Mouse (Mus musculus): ENCODE measurements around the gene Kcnab3. TPM values are rescaled to one million over a fixed set of nuclear protein-coding genes. Genes with fewer than 3 reads are reported as not detected.

Kcnab3 gene
- polyA plus RNA-seq, 1 experiment from 2014 or later = 3.5 TPM

DNA sequence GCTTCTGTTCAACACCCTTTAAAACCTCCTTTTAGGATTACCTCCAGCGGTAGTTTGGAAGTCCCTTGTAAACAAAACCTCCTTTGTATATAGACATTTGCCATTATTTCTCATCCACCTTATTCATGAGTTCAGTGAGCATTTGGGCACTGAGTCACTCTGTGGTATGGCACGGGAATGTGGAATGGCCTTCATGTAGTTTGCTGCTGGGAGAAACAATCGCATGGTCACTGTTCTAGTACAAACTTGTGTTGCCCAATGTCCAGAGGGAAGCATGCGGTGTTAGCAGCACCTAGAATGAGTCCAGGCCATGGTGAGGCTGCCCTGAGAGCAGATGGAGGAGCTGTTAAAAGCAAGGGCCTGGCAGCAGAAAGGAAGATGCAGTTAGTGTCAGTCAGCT is 8.7 kb downstream of the Kcnab3 start:
- no peak overlapping the region for H3K9ac ChIP-seq (ENCODE audit: low read length)
- H3K4me1 ChIP-seq (replicated peaks; ENCODE audit: control insufficient read depth, insufficient read depth, low read length) = peaks cover 11% of the 10 kb centered on the region; the same call in 1 of the 2 replicates
- ATAC-seq (replicated peaks; ENCODE audit: low FRiP score) (no peak), DNase-seq (ENCODE audit: low spot score) (no peak)
- no peaks in the 10 kb centered on the region for H3K36me3 ChIP-seq (ENCODE audit: control insufficient read depth, insufficient read depth, low read length)
- peaks cover 3% of the 10 kb centered on the region; the same call in 1 of the 2 replicates for H3K27me3 ChIP-seq (ENCODE audit: control insufficient read depth, insufficient read depth, low read length)
- H3K4me3 ChIP-seq (ENCODE audit: low read depth, low read length) = no peak overlapping the region
- no peak overlapping the region for H3K4me2 ChIP-seq (ENCODE audit: low read depth, low read length, severe bottlenecking)
- WGBS = 74% methylated on average over 4 of the region's 4 CpGs
- no peak overlapping the region for H3K27ac ChIP-seq (ENCODE audit: low read depth, low read length)
- no peaks in the 10 kb centered on the region for H3K9me3 ChIP-seq (ENCODE audit: control insufficient read depth, low read length)

DNA sequence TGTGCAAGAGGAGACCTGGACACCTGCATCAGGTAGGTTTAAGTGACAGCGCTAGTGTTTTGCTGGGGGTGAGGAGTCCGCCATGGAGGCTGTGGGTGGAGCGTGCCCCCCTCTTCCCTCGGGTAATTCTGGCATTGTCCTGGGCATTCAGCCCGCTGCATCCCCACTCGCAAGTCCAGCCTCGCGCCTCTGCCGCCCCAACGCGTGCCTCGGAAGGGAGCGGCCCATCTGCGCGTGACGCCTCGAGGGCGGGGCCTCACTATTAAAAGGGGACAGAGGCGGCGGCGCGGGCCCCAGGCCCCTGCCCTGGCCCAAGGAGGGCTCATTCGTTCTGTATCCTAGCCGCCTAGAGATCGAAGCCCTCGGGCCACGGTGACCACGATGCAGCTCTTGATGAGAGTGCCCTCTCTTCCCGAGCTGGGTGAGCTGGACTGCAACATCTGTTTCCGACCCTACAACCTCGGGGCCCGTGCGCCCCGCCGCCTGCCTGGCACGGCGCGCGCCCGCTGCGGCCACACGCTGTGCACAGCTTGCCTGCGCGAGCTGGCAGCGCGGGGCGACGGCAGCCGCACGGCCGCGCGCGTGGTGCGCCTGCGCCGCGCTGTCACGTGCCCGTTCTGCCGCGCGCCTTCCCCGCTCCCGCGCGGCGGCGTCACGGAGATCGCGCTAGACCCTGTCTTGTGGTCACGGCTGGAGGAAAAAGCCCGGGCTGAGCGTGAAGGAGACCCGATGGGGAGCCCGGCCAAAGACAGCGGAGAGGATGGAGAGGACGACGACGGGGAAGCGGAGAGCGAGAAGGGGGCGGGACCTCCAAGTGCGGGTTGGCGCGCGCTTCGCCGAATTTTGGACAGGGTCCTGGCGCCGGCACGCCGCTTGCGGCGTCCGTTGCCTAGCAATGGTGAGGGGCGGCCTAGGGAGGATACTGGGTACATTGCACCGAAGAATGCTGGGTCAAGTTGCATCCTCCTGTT is 14.4 kb downstream of the Kcnab3 start, which contains the start of gene Rnf227:
TSS of gene Rnf227 (plus strand) at position 301 of the 971 bp plus-strand sequence.
- WGBS = 1% methylated on average over 92 of the region's 99 CpGs
- DNase-seq (ENCODE audit: low spot score) (peak; percentile 89), ATAC-seq (replicated peaks; ENCODE audit: low FRiP score) (peak; percentile 87)
- peak within 1 kb of the TSS; percentile 73 for H3K9ac ChIP-seq (ENCODE audit: low read length)
- no peaks in the 10 kb centered on the region; the same call in 1 of the 2 replicates for H3K4me1 ChIP-seq (replicated peaks; ENCODE audit: control insufficient read depth, insufficient read depth, low read length)
- H3K4me3 ChIP-seq (ENCODE audit: low read depth, low read length) = peak within 1 kb of the TSS; percentile 48
- H3K27ac ChIP-seq (ENCODE audit: low read depth, low read length) = peak within 1 kb of the TSS; percentile 50; the same call in 1 of the 2 replicates
- H3K9me3 ChIP-seq (ENCODE audit: control insufficient read depth, low read length) = no peaks in the 10 kb centered on the region
- H3K27me3 ChIP-seq (ENCODE audit: control insufficient read depth, insufficient read depth, low read length) = peaks cover 6% of the 10 kb centered on the region
- peaks cover 4% of the 10 kb centered on the region; the same call in 1 of the 2 replicates for H3K36me3 ChIP-seq (ENCODE audit: control insufficient read depth, insufficient read depth, low read length)
- peak within 1 kb of the TSS; percentile 86 for H3K4me2 ChIP-seq (ENCODE audit: low read depth, low read length, severe bottlenecking)

DNA sequence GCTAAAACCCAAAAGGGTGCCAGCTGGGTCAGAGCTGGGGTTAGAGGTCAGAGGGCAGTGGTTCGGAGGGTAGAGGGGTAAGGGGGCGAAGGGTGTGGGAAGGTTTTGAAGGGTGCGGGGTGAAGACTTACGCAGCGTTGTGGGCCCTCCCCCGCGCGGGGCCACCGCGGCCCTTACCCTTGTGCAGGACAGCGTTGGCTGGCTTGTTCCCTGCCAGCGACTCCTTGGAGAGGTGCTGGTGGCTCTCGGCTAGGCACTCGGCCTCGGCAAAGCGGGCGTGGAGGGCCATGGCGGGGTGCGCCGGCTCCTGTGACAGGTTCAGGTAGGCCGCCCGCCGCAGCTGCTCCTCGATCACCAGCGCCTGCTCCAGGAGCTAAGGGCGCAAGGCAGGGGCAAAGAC is 20.4 kb downstream of the Kcnab3 start:
- no peak overlapping the region for H3K9ac ChIP-seq (ENCODE audit: low read length)
- no peaks in the 10 kb centered on the region for H3K4me1 ChIP-seq (replicated peaks; ENCODE audit: control insufficient read depth, insufficient read depth, low read length)
- H3K36me3 ChIP-seq (ENCODE audit: control insufficient read depth, insufficient read depth, low read length) = peaks cover 13% of the 10 kb centered on the region; the same call in 1 of the 2 replicates
- H3K4me2 ChIP-seq (ENCODE audit: low read depth, low read length, severe bottlenecking) = no peak overlapping the region
- DNase-seq (ENCODE audit: low spot score) (no peak), ATAC-seq (replicated peaks; ENCODE audit: low FRiP score) (no peak)
- 91% methylated on average over 24 of the region's 26 CpGs for WGBS
- no peaks in the 10 kb centered on the region for H3K27me3 ChIP-seq (ENCODE audit: control insufficient read depth, insufficient read depth, low read length)
- H3K4me3 ChIP-seq (ENCODE audit: low read depth, low read length) = no peak overlapping the region
- H3K27ac ChIP-seq (ENCODE audit: low read depth, low read length) = no peak overlapping the region
- no peaks in the 10 kb centered on the region for H3K9me3 ChIP-seq (ENCODE audit: control insufficient read depth, low read length)

DNA sequence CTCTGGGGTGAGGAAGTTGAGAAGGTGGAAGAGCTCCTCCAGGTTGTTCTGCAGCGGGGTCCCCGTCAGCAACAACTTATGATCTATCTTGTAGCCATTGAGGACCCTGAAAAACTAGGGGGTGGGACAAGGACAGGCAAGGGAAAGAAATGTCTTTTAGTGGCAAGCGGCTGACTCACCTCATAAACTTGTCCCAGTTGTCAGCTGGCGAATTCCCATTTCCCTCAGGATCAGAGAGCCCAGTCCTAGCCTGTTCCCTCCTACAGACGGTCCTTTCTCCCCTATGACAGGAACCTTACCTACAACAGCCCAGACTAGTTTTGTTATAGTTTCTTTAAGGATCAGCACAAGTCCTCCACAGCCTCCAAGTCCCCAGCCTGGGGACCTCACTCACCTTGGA is 30.5 kb downstream of the Kcnab3 start:
- no peak overlapping the region for H3K9ac ChIP-seq (ENCODE audit: low read length)
- no peak for ATAC-seq (replicated peaks; ENCODE audit: low FRiP score)
- peaks cover 30% of the 10 kb centered on the region for H3K36me3 ChIP-seq (ENCODE audit: control insufficient read depth, insufficient read depth, low read length)
- no peak overlapping the region for H3K27ac ChIP-seq (ENCODE audit: low read depth, low read length)
- WGBS = 95% methylated on average over 5 of the region's 5 CpGs
- H3K4me3 ChIP-seq (ENCODE audit: low read depth, low read length) = no peak overlapping the region
- no peaks in the 10 kb centered on the region for H3K4me1 ChIP-seq (replicated peaks; ENCODE audit: control insufficient read depth, insufficient read depth, low read length)
- H3K9me3 ChIP-seq (ENCODE audit: control insufficient read depth, low read length) = no peaks in the 10 kb centered on the region
- no peak overlapping the region for H3K4me2 ChIP-seq (ENCODE audit: low read depth, low read length, severe bottlenecking)
- no peaks in the 10 kb centered on the region for H3K27me3 ChIP-seq (ENCODE audit: control insufficient read depth, insufficient read depth, low read length)
- DNase-seq (ENCODE audit: low spot score) = no peak

DNA sequence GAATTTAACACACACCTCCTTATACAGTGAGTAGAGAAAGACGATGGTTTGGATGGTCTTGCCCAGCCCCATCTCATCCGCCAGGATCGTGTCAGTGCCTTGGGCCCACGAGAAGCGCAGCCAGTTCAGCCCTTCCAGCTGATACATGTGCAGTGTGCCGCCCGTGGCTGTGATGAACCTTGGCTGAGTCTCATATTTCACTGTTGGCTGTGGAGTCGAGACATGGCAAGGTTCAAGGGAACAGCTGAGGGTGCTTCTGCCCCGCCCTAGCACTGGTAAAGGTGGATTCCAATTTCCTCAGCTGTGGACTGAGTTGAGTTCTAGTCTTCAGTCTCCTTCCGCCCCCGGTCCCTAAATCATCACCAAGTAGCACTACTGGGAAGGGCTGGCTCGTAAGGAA is 31.6 kb downstream of the Kcnab3 start:
- Histone ChIP-seq H3K4me1 (replicated peaks; ENCODE audit: control insufficient read depth, insufficient read depth, low read length) (no peaks in the 10 kb centered on the region), H3K27ac (ENCODE audit: low read depth, low read length) (no peak overlapping the region), H3K9me3 (ENCODE audit: control insufficient read depth, low read length) (no peaks in the 10 kb centered on the region), H3K36me3 (ENCODE audit: control insufficient read depth, insufficient read depth, low read length) (peaks cover 32% of the 10 kb centered on the region), H3K27me3 (ENCODE audit: control insufficient read depth, insufficient read depth, low read length) (no peaks in the 10 kb centered on the region), H3K4me3 (ENCODE audit: low read depth, low read length) (no peak overlapping the region), H3K4me2 (ENCODE audit: low read depth, low read length, severe bottlenecking) (no peak overlapping the region), H3K9ac (ENCODE audit: low read length) (no peak overlapping the region)
- no peak for DNase-seq (ENCODE audit: low spot score)
- no peak for ATAC-seq (replicated peaks; ENCODE audit: low FRiP score)
- 91% methylated on average over 12 of the region's 12 CpGs for WGBS

DNA sequence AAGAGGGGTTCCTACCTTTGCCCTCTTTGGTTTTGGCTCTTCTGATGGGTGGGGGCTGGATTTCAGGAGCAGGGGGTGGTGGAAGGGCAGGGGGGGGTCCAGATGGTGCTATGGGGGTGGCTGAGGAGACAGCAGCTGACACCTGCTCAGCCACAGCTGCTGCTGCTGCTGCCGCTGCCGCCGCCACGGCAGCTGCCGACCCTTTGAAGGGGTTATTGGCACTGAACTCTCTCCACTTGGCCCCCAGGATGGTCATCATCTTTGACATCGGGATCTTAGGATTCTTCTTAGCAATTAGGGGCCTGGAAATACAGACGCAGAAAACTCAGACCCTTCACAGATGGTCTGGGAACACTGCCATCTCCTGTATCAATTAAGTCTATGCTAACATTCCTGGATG is 36.0 kb downstream of the Kcnab3 start:
- DNase-seq (ENCODE audit: low spot score) (no peak), ATAC-seq (replicated peaks; ENCODE audit: low FRiP score) (no peak)
- peaks cover 35% of the 10 kb centered on the region for H3K36me3 ChIP-seq (ENCODE audit: control insufficient read depth, insufficient read depth, low read length)
- no peak overlapping the region for H3K9ac ChIP-seq (ENCODE audit: low read length)
- 71% methylated on average over 7 of the region's 7 CpGs for WGBS
- H3K9me3 ChIP-seq (ENCODE audit: control insufficient read depth, low read length) = no peaks in the 10 kb centered on the region
- peaks cover 19% of the 10 kb centered on the region for H3K4me1 ChIP-seq (replicated peaks; ENCODE audit: control insufficient read depth, insufficient read depth, low read length)
- no peaks in the 10 kb centered on the region for H3K27me3 ChIP-seq (ENCODE audit: control insufficient read depth, insufficient read depth, low read length)
- no peak overlapping the region for H3K4me2 ChIP-seq (ENCODE audit: low read depth, low read length, severe bottlenecking)
- no peak overlapping the region for H3K4me3 ChIP-seq (ENCODE audit: low read depth, low read length)
- no peak overlapping the region for H3K27ac ChIP-seq (ENCODE audit: low read depth, low read length)

DNA sequence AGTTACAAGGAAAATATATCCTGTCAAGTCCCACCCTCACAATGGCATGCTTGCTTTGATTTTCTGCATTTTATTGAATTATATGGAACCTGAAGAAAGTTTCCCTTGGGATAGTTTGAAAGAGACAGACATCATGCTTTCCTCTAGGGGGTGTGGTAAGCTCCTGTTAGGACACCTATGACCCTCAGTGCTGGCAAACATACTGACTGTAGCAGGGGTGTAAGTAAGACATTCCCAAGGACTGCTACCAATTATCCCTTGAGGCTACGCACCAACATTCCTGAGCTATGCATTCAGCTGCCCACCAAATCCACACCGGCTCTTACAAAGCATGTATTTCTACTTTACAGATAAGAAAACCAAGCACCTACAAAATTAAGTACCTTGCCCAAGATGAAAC is 36.4 kb downstream of the Kcnab3 start:
- Histone ChIP-seq H3K27ac (ENCODE audit: low read depth, low read length) (no peak overlapping the region), H3K36me3 (ENCODE audit: control insufficient read depth, insufficient read depth, low read length) (peaks cover 32% of the 10 kb centered on the region), H3K27me3 (ENCODE audit: control insufficient read depth, insufficient read depth, low read length) (no peaks in the 10 kb centered on the region), H3K9ac (ENCODE audit: low read length) (no peak overlapping the region), H3K9me3 (ENCODE audit: control insufficient read depth, low read length) (no peaks in the 10 kb centered on the region), H3K4me3 (ENCODE audit: low read depth, low read length) (no peak overlapping the region), H3K4me1 (replicated peaks; ENCODE audit: control insufficient read depth, insufficient read depth, low read length) (peaks cover 21% of the 10 kb centered on the region), H3K4me2 (ENCODE audit: low read depth, low read length, severe bottlenecking) (no peak overlapping the region)
- 77% methylated on average over 2 of the region's 2 CpGs for WGBS
- ATAC-seq (replicated peaks; ENCODE audit: low FRiP score) = no peak
- DNase-seq (ENCODE audit: low spot score) = no peak

DNA sequence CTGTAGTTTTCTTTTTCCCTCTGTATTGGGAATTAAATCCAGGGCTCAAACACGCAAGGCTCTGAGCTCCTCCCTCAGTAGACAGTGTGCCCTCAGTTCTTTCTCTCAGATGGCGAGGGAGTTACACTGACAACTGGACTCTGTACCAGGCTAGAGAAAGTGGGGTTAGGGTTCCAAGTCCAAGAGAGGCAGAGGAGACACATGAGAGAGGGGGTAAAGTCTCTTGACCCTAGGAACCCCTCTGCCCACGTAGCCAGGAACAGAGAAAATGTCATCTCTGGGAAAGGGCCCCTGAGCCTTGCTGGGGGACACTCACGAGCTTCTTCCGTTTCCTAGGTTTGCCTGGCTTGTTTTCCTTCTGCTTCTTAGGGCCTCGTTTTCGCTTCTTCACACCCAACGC is 38.3 kb downstream of the Kcnab3 start:
- peaks cover 26% of the 10 kb centered on the region for H3K4me1 ChIP-seq (replicated peaks; ENCODE audit: control insufficient read depth, insufficient read depth, low read length)
- H3K9me3 ChIP-seq (ENCODE audit: control insufficient read depth, low read length) = no peaks in the 10 kb centered on the region
- no peak overlapping the region; the same call in 1 of the 2 replicates for H3K4me3 ChIP-seq (ENCODE audit: low read depth, low read length)
- ATAC-seq (replicated peaks; ENCODE audit: low FRiP score) (no peak), DNase-seq (ENCODE audit: low spot score) (no peak)
- 52% methylated on average over 8 of the region's 8 CpGs for WGBS
- H3K27me3 ChIP-seq (ENCODE audit: control insufficient read depth, insufficient read depth, low read length) = no peaks in the 10 kb centered on the region
- no peak overlapping the region for H3K27ac ChIP-seq (ENCODE audit: low read depth, low read length)
- peaks cover 24% of the 10 kb centered on the region for H3K36me3 ChIP-seq (ENCODE audit: control insufficient read depth, insufficient read depth, low read length)
- no peak overlapping the region for H3K4me2 ChIP-seq (ENCODE audit: low read depth, low read length, severe bottlenecking)
- peak overlapping the region; percentile 2; the same call in 1 of the 2 replicates for H3K9ac ChIP-seq (ENCODE audit: low read length)
